In the genomic region with DNA sequence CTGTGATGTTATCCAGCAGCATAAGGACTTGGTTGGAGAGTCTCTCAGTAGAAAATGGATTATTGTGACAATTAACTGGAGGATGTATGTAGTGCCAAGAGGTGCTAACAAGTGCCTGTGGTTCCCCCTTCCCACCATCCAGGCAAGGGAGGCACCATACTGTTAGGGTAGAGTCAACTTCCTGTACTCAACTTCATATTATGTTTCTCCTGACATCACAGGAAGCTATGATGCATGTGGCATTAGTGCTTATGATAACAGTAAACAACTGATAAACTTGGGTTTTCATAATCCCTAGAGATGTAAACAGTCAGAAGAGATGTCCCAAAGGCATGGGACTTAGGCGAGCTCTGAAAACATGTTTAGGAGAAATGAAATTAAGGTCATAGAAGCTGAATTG, we compare ENCODE assay signal across 19 mouse cellular contexts.
A peak's percentile ranks its signal among the peaks of the same experiment; 100 is the strongest.
DNase-seq lines count a peak whose midpoint lies in the region; ATAC-seq and TF ChIP-seq lines count a peak whose summit lies in the region.
"Had no signal": no experiment of that assay in that cellular context is flagged by ENCODE, and none has a peak within 500 bp of the region (broad histone marks: within the 10 kb centered on the region; RNA-seq: fewer than 3 reads in every experiment).

No protein-coding gene starts in this region.

- TF ChIP-seq POLR2A in lung, adult 2 months (IDR thresholded peaks at IDR 0.05; ENCODE audit: borderline replicate concordance, extremely low read depth, low read depth, low read length), result no peak

- TF ChIP-seq CTCF in lung, postnatal 0 days (IDR thresholded peaks at IDR 0.05), result no peak
- no peak for TF ChIP-seq CTCF in lung, adult 2 months (IDR thresholded peaks at IDR 0.05; ENCODE audit: insufficient read depth, low read length)

- H3K4me2 ChIP-seq in lung, postnatal 0 days (replicated peaks; ENCODE audit: low read depth, low read length), result no peak overlapping the region

- H3K9me3 ChIP-seq in lung, postnatal 0 days (ENCODE audit: low read length), result no peaks in the 10 kb centered on the region
- H3K9me3 ChIP-seq: G1E had no signal

- no peak overlapping the region for H3K9ac ChIP-seq in lung, postnatal 0 days (replicated peaks; ENCODE audit: low read depth)

- H3K4me3 ChIP-seq in lung, postnatal 0 days (ENCODE audit: low read depth, low read length), result no peak overlapping the region
- no peak overlapping the region for H3K4me3 ChIP-seq in lung, adult 2 months (replicated peaks; ENCODE audit: extremely low read depth, low read depth, low read length)

- peak; percentile 52 for ATAC-seq in lung, postnatal 0 days
- ATAC-seq: activated CD4-positive, CD25-positive, alpha-beta regulatory T cell, adult 4 months; CD4-positive, CD25-positive, alpha-beta regulatory T cell, adult 4 months; Patski had no signal

- no peaks in the 10 kb centered on the region for H3K27me3 ChIP-seq in lung, postnatal 0 days (replicated peaks; ENCODE audit: insufficient read depth, low read length)
- H3K27me3 ChIP-seq: CH12.LX had no signal

- no peaks in the 10 kb centered on the region for H3K4me1 ChIP-seq in lung, postnatal 0 days (ENCODE audit: insufficient read depth, low read depth, low read length)
- H3K4me1 ChIP-seq in lung, adult 2 months (ENCODE audit: control insufficient read depth, insufficient read depth, low read length), result no peaks in the 10 kb centered on the region

- peak; percentile 51 for DNase-seq in heart, adult 11 months
- DNase-seq in heart, adult 8-10 months (ENCODE audit: low spot score), result no peak
- DNase-seq in lung, postnatal 0 days (ENCODE audit: low spot score), result no peak
- no peak for DNase-seq in lung, adult 2 months
- DNase-seq: adrenal gland, adult 2 months; adrenal gland, adult 8-10 months; adrenal gland, postnatal 10 days; adrenal gland, postnatal 14 days; adrenal gland, postnatal 25 days; adrenal gland, postnatal 36 days; B cell, adult 2 months; cerebellum, adult 11 months; cerebellum, adult 11-12 months; cerebellum, adult 18-20 months had no signal

- WGBS in lung, postnatal 0 days, result 71% methylated on average over 1 of the region's 1 CpGs
- WGBS in lung, adult 2 months, result 50% methylated on average over 1 of the region's 1 CpGs

- H3K36me3 ChIP-seq in lung, postnatal 0 days (ENCODE audit: insufficient read depth, low read length), result no peaks in the 10 kb centered on the region
- H3K36me3 ChIP-seq: G1E had no signal

- peak; percentile 61 for TF ChIP-seq EP300 in lung, postnatal 0 days (IDR thresholded peaks at IDR 0.05)

- no peak overlapping the region for H3K27ac ChIP-seq in lung, postnatal 0 days (ENCODE audit: low read length)
